Mouse (Mus musculus): ENCODE measurements at regions not wholly inside any gene's neighbourhood (a gene's known extent, or its start where the extent isn't known, plus 50 kb on each side); places are given as distances from the start of the nearest gene placed in this dataset.
A peak's percentile ranks its signal among the peaks of the same experiment; 100 is the strongest.

GRCm38 (mm10) chr2:38420498-38420897 lies 81.4 kb downstream of the Lhx2 start:
- DNase-seq = no peak

GRCm38 (mm10) chr2:38422406-38422805 lies 83.3 kb downstream of the Lhx2 start:
- DNase-seq = no peak

GRCm38 (mm10) chr2:38423886-38424277 lies 84.8 kb downstream of the Lhx2 start:
- DNase-seq = peak; percentile 36

- DNase-seq = no peak
These were observed 85.3 kb downstream of the Lhx2 start for GRCm38 (mm10) chr2:38424278-38424931.

GRCm38 (mm10) chr2:38424976-38425375 lies 85.9 kb downstream of the Lhx2 start:
- no peak for DNase-seq

- DNase-seq = peak; percentile 74
These were observed 81.6 kb upstream of the Nek6 start for GRCm38 (mm10) chr2:38429752-38430378.

- DNase-seq = no peak
These were observed 79.9 kb upstream of the Nek6 start for GRCm38 (mm10) chr2:38431546-38431945.

GRCm38 (mm10) chr2:38433736-38434135 lies 77.7 kb upstream of the Nek6 start:
- DNase-seq = no peak

- DNase-seq = no peak
These were observed 74.7 kb upstream of the Nek6 start for GRCm38 (mm10) chr2:38436701-38437100.

GRCm38 (mm10) chr2:38439191-38439590 lies 72.3 kb upstream of the Nek6 start:
- no peak for DNase-seq

GRCm38 (mm10) chr2:38439973-38440372 lies 71.5 kb upstream of the Nek6 start:
- DNase-seq = no peak

- DNase-seq = no peak
These were observed 62.4 kb upstream of the Nek6 start for GRCm38 (mm10) chr2:38449092-38449491.

- DNase-seq = no peak
These were observed 54.9 kb upstream of the Nek6 start for GRCm38 (mm10) chr2:38456571-38456970.

- DNase-seq = no peak
These were observed 51.1 kb upstream of the Nek6 start for GRCm38 (mm10) chr2:38460367-38460766.

- peak; percentile 10 for DNase-seq
These were observed 50.5 kb upstream of the Nek6 start for GRCm38 (mm10) chr2:38460825-38461540.

Measured in cerebellum, adult 11 months (tissue).